Comparison of ENCODE assay signal across 23 mouse cellular contexts in genomic region chr16:40059546-40059945, GRCm38 (mm10).
DNase-seq lines count a peak whose midpoint lies in the region; ATAC-seq and TF ChIP-seq lines count a peak whose summit lies in the region.
"Had no signal": no experiment of that assay in that cellular context is flagged by ENCODE, and none has a peak within 500 bp of the region (broad histone marks: within the 10 kb centered on the region; RNA-seq: fewer than 3 reads in every experiment).

No protein-coding gene starts in this region.

- no peaks in the 10 kb centered on the region for H3K4me1 ChIP-seq in liver, embryonic 12.5 days
- H3K4me1 ChIP-seq: embryonic facial prominence, embryonic 13.5 days; heart, embryonic 12.5 days had no signal

- 61% methylated on average over 2 of the region's 2 CpGs for WGBS in liver, embryonic 12.5 days (ENCODE audit: insufficient replicate concordance)

- peak; percentile 19 to 29 for DNase-seq in cerebellum, adult 18-20 months
- DNase-seq in cerebellum, adult 11 months = no peak
- no peak for DNase-seq in layer of hippocampus, adult 2 months (ENCODE audit: low spot score in 2 of 2)
- no peak for DNase-seq in layer of hippocampus, adult 9-10 months (ENCODE audit: low spot score)
- peak; percentile 16 for DNase-seq in brain, adult 2 months (ENCODE audit: low read depth, low spot score)
- DNase-seq in cerebellum, postnatal 10 days = peak; percentile 82 to 83
- no peak for DNase-seq in gastrocnemius, postnatal 36 days
- DNase-seq: adrenal gland, postnatal 14 days; embryo, embryonic 11 days; gastrocnemius, postnatal 10 days; heart, adult 11 months; heart, postnatal 10 days; kidney, adult 18-20 months; liver, postnatal 0 days; lung, postnatal 10 days; right cerebral cortex, postnatal 25 days; spleen, adult 18-20 months had no signal

- H3K4me3 ChIP-seq in layer of hippocampus, adult 2 months = no peak overlapping the region
- no peak overlapping the region for H3K4me3 ChIP-seq in liver, embryonic 12.5 days
- H3K4me3 ChIP-seq: embryonic facial prominence, embryonic 13.5 days; heart, embryonic 12.5 days; hindbrain, embryonic 12.5 days had no signal

- H3K27ac ChIP-seq in layer of hippocampus, adult 2 months = peak overlapping the region; percentile 41; the same call in 1 of the 2 replicates
- H3K27ac ChIP-seq in liver, embryonic 12.5 days = no peak overlapping the region
- H3K27ac ChIP-seq: embryonic facial prominence, embryonic 13.5 days; hindbrain, embryonic 12.5 days had no signal

- H3K4me2 ChIP-seq in liver, embryonic 12.5 days = no peak overlapping the region
- H3K4me2 ChIP-seq: embryonic facial prominence, embryonic 13.5 days; heart, embryonic 12.5 days; hindbrain, embryonic 12.5 days; midbrain, embryonic 11.5 days had no signal

- TF ChIP-seq CTCF in layer of hippocampus, adult 2 months (conservative IDR thresholded peaks at IDR 0.05) = no peak

- H3K9me3 ChIP-seq in liver, embryonic 12.5 days (replicated peaks) = no peaks in the 10 kb centered on the region
- H3K9me3 ChIP-seq: embryonic facial prominence, embryonic 13.5 days; heart, embryonic 12.5 days; hindbrain, embryonic 12.5 days had no signal

- no peak for ATAC-seq in liver, embryonic 12.5 days
- ATAC-seq: inflammation-experienced regulatory T-cells, adult 6 months; liver, postnatal 0 days had no signal

- no peaks in the 10 kb centered on the region for H3K36me3 ChIP-seq in liver, embryonic 12.5 days
- H3K36me3 ChIP-seq: embryonic facial prominence, embryonic 13.5 days; heart, embryonic 12.5 days; hindbrain, embryonic 12.5 days had no signal

- no peak overlapping the region for H3K9ac ChIP-seq in liver, embryonic 12.5 days
- H3K9ac ChIP-seq: embryonic facial prominence, embryonic 13.5 days; heart, embryonic 12.5 days; hindbrain, embryonic 12.5 days; liver, postnatal 0 days had no signal

- intact Hi-C loops in gastrocnemius, postnatal 36 days (cut with DNase I) = no loop called here

- H3K27me3 ChIP-seq in liver, embryonic 12.5 days (replicated peaks) = no peaks in the 10 kb centered on the region
- H3K27me3 ChIP-seq: embryonic facial prominence, embryonic 13.5 days; heart, embryonic 12.5 days; hindbrain, embryonic 12.5 days had no signal

Comparison
In these comparisons a context has a peak if more than half of its experiments do, and no peak if none do; other contexts are left out.
1. DNase-seq: peak in cerebellum, adult 18-20 months (2 of 2), brain, adult 2 months (single experiment) and cerebellum, postnatal 10 days (2 of 2); none in cerebellum, adult 11 months (single experiment), layer of hippocampus, adult 2 months (0 of 2), layer of hippocampus, adult 9-10 months (single experiment) and gastrocnemius, postnatal 36 days (0 of 2).